Mouse (Mus musculus) lung, postnatal 0 days (tissue): ENCODE data around the gene Tmem200a.

Source experiments
- CTCF ChIP-seq: IDR thresholded peaks from 2 replicates; pipeline ENCODE4 v1.5.1; 2016; ENCODE audit warnings: antibody characterized with exemption, mild to moderate bottlenecking
- EP300 ChIP-seq: IDR thresholded peaks from 2 replicates; pipeline ENCODE4 v1.6.1; 2016; ENCODE audit warnings: antibody characterized with exemption, mild to moderate bottlenecking, control low read depth

DNA sequence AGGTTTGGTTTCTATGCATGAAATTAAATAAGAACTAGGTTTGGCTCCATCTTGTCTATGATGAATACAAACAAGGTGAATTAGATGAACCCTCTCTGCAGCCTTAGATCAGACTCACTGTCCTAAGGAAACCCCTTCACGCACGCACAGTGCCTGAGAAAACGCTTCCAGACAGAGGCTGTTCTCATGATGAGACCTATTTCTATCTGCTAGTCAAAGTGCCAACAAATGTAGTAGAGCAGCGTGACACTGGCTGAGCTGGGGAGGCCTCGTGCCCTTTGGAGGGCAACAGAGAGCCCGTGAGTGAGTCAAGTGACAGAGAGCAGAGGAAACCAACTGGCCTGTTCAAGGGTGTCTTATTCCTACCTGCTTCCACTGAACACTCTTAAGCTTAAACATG, 73.4 kb downstream of the Tmem200a start:
- TF ChIP-seq CTCF (no peak), EP300 (no peak)
